Mouse (Mus musculus): ENCODE measurements around the gene Fam47e. TPM values are rescaled to one million over a fixed set of nuclear protein-coding genes. Genes with fewer than 3 reads are reported as not detected.
A peak's percentile ranks its signal among the peaks of the same experiment; 100 is the strongest.

Fam47e gene
- total RNA-seq, 2 experiments from 2014 or later, result 0.42 TPM; not detected in 1

DNA sequence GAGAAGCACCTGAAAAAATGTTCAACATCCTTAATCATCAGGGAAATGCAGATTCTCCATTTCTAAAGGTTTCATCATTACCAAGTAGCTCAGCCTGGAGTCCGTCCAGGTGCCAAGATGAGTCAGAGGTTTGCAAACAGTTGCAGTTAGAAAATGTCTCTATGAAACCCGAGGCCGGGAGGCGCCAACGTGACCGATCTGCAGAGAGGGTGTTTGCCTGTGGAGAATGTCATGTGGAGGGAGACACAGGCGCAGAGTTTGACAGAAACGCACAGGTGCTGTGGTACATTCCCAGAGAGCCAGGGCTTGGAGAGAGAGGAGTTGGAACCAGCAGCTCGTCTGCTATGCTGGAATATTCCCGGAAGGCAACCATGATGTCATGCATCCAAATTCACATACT is 44.2 kb downstream of the Fam47e start:
- DNase-seq (ENCODE audit: extremely low spot score in 1 of 2, low spot score in 1 of 2), result peak in 1 of 2 experiments; percentile 13

DNA sequence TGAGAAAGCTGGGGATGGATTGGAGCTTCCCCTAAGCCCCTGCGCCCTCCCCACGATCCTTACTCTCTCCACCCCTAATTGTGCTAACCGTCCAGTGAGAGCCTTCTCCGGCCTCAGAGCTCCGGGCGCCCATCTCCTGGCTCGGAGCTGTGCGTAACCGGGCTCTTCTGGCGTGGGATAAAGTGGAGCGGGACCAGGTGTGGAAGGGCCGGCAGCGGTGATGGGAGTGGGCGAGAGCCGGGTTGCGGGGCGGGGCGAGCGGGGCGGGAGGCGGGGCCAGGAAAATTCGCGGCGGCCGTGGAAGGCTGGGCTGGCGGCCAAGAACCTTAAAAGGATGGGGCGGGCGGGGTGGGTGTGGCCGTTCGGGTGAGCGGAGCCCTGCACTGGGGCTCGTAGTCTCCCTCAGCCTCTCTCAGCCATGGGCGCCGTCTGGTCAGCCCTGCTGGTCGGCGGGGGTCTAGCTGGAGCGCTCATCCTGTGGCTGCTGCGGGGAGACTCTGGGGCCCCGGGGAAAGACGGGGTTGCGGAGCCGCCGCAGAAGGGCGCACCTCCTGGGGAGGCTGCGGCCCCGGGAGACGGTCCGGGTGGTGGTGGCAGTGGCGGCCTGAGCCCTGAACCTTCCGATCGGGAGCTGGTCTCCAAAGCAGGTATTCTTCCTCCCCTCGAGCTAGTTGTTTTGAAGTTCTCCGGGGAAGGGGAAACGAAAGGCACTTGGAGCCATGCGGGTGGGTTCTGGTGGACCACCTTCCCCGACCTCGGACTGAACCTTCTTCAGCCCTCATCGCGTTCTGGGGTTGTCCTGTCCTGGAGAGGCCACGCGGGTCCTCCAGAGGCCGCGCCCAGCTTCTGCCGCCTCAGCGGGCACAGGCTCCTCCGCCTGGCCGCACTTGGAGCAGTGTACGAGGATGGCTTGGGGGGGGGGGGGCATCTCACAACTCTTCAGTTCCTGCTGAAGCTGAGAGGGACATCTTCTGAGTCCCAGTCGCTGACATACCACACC is 48.1 kb downstream of the Fam47e start, which contains the start of gene Stbd1:
Gene Stbd1, plus strand, starts transcription at position 351 of the 1,000 bp plus-strand sequence.
- peak in 1 of 2 experiments; percentile 59 for DNase-seq (ENCODE audit: extremely low spot score in 1 of 2, low spot score in 1 of 2)

DNA sequence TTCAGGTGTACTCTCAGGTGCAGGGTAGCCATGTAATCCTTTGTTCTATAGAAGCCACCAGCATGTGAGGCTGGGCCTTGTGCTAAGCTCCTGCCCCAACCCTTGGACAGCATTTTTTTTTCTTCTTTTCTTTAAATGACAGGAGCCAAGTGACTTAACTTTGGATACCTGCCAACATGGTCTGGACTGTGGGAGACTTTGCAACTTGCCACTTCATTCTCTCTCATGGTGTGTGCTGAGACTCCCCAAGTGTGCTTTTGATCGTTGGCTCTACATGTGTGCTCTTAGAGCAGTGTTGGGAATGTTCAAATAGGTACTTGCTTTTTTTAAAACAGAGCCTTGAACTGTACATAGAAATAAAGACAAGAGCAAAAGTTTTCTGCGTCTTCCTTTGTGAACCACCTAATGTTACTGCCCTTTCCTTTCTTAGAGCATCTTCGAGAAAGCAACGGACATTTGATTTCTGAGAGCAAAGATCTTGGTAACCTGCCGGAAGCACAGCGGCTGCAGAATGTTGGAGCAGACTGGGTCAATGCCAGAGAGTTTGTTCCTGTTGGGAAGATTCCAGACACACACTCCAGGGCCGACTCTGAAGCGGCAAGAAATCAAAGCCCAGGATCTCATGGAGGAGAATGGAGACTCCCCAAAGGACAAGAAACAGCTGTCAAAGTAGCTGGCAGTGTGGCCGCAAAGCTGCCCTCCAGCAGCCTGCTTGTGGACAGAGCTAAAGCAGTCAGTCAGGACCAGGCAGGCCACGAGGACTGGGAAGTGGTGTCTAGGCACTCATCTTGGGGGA is 49.8 kb downstream of the Fam47e start:
- no peak for DNase-seq (ENCODE audit: extremely low spot score in 1 of 2, low spot score in 1 of 2)

DNA sequence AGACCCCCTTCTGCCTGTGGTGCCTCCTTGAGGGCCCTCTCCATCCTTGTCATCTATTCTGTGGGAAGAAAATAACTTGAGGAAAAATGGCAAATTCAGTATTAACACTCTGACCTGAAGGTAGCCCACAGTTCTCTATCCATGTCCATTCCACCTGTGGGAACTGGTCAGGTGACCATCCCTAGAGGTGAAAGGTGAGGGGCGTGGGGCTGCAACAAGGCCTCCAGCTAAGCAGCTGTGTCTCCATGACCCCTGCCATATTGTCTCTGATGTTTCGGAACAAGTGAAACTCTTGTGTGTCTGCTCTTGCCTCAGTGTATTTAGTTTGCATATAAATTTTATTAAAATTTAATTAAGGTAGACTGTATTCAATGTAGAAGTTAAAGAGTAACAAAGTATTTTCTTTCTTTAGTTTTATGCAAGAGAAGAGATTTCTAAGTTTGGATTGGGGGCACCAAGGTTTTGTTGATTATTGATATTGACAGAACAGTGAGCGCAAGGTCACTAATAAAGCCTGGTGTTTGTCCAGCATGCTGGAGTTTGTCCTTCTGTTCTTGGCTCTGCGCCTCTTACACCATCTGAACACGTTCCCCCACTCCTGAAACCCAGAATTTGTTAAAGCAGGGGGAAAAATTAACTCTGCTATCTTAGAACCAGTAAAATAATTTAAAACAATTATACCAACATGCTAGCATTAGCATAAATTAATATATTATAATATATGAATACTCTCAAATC is 52.8 kb downstream of the Fam47e start:
- DNase-seq (ENCODE audit: extremely low spot score in 1 of 2, low spot score in 1 of 2), result no peak

DNA sequence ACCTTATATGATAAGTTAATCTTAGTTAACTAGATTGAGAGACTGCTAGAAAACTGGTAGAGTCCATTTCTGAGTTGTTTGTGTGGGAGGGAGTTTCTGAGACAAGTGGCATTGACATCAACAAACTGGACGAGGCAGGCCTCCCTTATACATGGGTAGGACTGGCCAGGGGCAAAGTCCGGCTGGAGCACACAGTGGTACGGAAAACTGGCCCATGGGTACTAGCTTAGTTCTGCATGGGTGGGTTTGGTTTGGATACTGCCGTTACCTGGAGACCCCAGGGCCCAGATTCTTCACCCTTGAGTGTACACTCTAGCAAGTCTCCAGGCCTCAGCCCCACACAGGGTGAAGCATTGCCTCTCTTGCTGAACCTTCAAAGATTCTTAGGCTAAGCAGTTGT is 57.9 kb downstream of the Fam47e start:
- no peak for DNase-seq (ENCODE audit: extremely low spot score in 1 of 2, low spot score in 1 of 2)

DNA sequence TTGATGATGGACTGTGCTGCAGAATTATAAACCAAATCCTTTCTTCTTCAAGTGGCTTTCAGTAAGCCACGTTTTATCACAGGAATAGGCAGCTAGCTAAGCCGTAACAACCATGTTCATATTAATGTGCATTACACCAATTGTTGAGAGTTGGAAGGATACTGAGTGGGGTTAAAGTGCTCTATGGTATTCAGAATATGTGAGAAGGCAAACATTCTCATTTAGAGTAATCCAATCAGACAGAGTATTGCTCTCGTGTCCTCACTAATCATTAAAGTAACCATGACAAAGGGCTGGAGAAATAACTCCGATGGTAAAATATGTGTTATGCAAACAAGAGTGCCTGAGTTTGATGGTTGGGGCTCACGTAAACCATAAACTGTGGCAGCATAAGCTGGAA is 67.0 kb downstream of the Fam47e start:
- DNase-seq (ENCODE audit: extremely low spot score in 1 of 2, low spot score in 1 of 2), result no peak

DNA sequence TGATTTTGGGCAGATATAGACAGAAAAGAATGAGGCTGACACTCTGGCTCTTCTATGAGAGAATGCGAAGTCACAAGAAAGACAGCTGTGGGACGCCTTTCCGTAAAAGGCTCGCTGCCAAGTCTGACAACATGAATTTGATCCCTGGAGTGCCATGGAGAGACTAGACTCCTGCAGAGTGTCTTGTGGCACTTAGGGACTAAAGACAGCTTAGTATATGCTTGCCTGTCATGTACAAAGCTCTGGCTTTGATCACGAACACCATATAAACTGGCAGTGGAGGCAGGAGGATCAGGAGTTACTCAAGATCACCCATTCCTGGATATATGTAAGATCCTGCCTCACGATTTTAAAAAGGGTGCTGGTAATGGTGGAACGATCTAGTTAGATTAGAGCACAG is 73.0 kb downstream of the Fam47e start:
- DNase-seq (ENCODE audit: extremely low spot score in 1 of 2, low spot score in 1 of 2), result no peak

DNA sequence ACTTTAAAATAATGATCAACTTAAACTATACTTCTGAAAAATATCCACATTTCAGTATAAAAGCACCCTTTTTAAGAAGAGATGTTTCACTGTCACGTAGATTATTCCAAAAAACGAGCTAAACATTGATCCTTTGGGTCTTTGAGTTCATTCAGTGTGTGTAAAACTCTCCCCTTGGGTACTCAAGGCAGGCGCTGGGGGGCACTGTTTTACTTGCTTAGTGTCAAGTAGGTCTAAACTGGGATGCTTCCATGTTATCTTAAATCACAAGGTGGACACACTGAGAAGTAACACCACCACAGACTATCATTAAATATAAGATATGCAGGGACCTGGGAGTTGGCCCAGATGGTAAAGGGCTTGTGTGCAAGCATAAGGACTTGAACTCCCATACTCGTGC is 78.7 kb downstream of the Fam47e start:
- no peak for DNase-seq (ENCODE audit: extremely low spot score in 1 of 2, low spot score in 1 of 2)

DNA sequence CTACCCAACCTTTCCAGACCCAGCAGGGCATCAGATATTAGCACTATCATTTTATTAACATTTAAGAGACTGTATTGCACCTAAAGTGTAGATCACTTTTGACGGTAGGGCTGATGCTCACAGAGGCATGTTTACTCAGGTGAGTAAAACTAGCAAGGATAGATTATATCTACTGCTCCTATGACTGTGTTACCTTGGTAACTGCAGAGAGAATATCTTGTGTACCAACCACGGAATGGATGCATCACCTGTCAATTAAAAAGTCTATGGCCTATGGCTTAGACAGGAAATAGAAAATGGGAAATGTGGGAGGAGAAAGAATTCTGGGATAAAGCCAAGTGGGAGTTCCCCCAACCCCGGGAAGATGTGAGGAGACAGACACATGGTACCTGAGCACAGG is 80.0 kb downstream of the Fam47e start:
- no peak for DNase-seq (ENCODE audit: extremely low spot score in 1 of 2, low spot score in 1 of 2)

DNA sequence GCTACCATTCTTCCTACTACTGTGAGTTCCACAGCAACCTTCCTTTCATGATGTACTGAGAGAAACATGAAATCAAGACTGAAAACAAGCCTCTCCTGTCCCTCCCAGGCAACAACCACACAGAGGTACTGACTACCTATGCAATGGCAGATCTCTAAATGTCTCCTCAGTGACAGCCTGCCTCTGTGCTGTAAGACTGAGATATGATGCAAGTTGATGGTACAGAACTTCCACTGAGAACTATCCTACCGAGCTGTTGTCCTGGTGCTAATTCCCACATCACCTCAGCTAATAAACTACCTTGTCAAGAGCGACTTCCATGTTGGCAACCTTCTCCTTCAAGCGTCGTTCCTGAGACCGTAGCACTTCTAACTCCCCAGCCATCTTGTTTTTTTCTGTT is 81.0 kb downstream of the Fam47e start:
- DNase-seq (ENCODE audit: extremely low spot score in 1 of 2, low spot score in 1 of 2), result no peak

DNA sequence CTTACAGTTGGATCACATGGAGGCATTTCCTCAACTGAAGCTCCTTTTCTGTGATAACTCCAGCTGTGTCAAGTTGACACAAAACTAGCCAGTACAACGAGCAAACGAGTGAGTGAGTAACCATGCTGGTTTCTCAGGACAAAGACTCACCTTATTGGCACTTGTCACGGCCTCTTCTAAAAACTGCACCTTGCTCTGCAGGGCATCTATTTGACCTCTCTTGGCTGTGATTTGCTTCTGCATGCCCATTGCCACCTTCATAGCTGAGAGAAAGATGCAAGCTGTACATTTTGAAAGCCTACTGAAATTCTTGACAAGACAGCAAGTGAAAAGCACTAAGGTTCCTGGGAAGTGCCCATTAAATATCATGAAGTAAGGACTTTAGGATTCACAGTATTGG is 86.0 kb downstream of the Fam47e start:
- DNase-seq (ENCODE audit: extremely low spot score in 1 of 2, low spot score in 1 of 2), result no peak

Other genes starting within 250 kb of the Fam47e start
- gene Sdad1, start 244.6 kb upstream of the Fam47e start, total RNA-seq (2021), result 10 to 100 TPM; 20.1 to 25.5 TPM
- not detected for gene Cxcl9, start 227.0 kb upstream of the Fam47e start, total RNA-seq (2021)
- 1 to 10 TPM; 5.0 to 5.5 TPM for gene Art3, start 223.2 kb upstream of the Fam47e start, total RNA-seq (2021)
- gene Cxcl10, start 206.2 kb upstream of the Fam47e start, total RNA-seq (2021), result not detected
- gene Nup54, start 119.8 kb upstream of the Fam47e start, total RNA-seq (2021), result 10 to 100 TPM; 30.0 to 38.5 TPM
- gene Scarb2, start 48.2 kb upstream of the Fam47e start, total RNA-seq (2021), result 10 to 100 TPM; 91.2 to 92.7 TPM
- 1 to 10 TPM; 2.2 to 2.7 TPM for gene Stbd1, start 48.0 kb downstream of the Fam47e start, total RNA-seq (2021)
- gene Ccdc158, start 120.2 kb downstream of the Fam47e start, total RNA-seq (2021), result 1 to 10 TPM in 1 of 2 experiments, under 1 TPM in 1; 0.49 to 1.0 TPM
- gene Shroom3, start 128.4 kb downstream of the Fam47e start, total RNA-seq (2021), result 1 to 10 TPM; 1.7 to 2.7 TPM

Measured in layer of hippocampus, postnatal 25 days (tissue).